Mouse (Mus musculus) layer of hippocampus, adult 6 months (tissue): ENCODE data around the gene Sult2b1. TPM values are rescaled to one million over a fixed set of nuclear protein-coding genes. Genes with fewer than 3 reads are reported as not detected.

Experiments used
- polyA plus RNA-seq: library from polyadenylated mRNA; unstranded; fragments of <200 nt; fragmentation: Nextera tagmentation; gene quantifications from 2 replicates; pipeline ENCODE4 v1.2.3, GENCODE M21; 2021

Sult2b1 gene
- polyA plus RNA-seq, 1 experiment from 2014 or later: 22.7 TPM

Other genes with a start within 250 kb of the Sult2b1 start
- 0.43 TPM in 1 of 2 replicates, not detected in the other for gene Hsd17b14, start 229.8 kb downstream of the Sult2b1 start, polyA plus RNA-seq
- gene Bcat2, start 214.5 kb downstream of the Sult2b1 start, polyA plus RNA-seq: 7.0 and 8.5 TPM in 2 replicates
- gene Fgf21, start 169.2 kb downstream of the Sult2b1 start, polyA plus RNA-seq: not detected in 2 replicates
- 0.08 TPM in 1 of 2 replicates, not detected in the other for gene Fut1, start 167.4 kb downstream of the Sult2b1 start, polyA plus RNA-seq
- gene Izumo1, start 162.9 kb downstream of the Sult2b1 start, polyA plus RNA-seq: 0.09 TPM in 1 of 2 replicates, not detected in the other
- gene Rasip1, start 157.2 kb downstream of the Sult2b1 start, polyA plus RNA-seq: 2.3 and 3.1 TPM in 2 replicates
- gene Mamstr, start 144.7 kb downstream of the Sult2b1 start, polyA plus RNA-seq: 1.1 and 1.2 TPM in 2 replicates
- gene Fut2, start 118.3 kb downstream of the Sult2b1 start, polyA plus RNA-seq: 0.10 and 0.16 TPM in 2 replicates
- gene Ntn5, start 100.6 kb downstream of the Sult2b1 start, polyA plus RNA-seq: 5.2 and 6.6 TPM in 2 replicates
- gene Sec1, start 90.3 kb downstream of the Sult2b1 start, polyA plus RNA-seq: 0.15 and 0.36 TPM in 2 replicates
- 39.6 and 49.9 TPM in 2 replicates for gene Car11, start 84.8 kb downstream of the Sult2b1 start, polyA plus RNA-seq
- 49.2 and 52.8 TPM in 2 replicates for gene Dbp, start 79.6 kb downstream of the Sult2b1 start, polyA plus RNA-seq
- 357 and 361 TPM in 2 replicates for gene Rpl18, start 69.2 kb downstream of the Sult2b1 start, polyA plus RNA-seq
- 5.5 and 6.1 TPM in 2 replicates for gene Sphk2, start 66.7 kb downstream of the Sult2b1 start, polyA plus RNA-seq
- gene Fam83e, start 63.5 kb downstream of the Sult2b1 start, polyA plus RNA-seq: 0.09 TPM in 1 of 2 replicates, not detected in the other
- gene Spaca4, start 58.9 kb downstream of the Sult2b1 start, polyA plus RNA-seq: not detected in 2 replicates
- gene Lmtk3, start 931 bp downstream of the Sult2b1 start, polyA plus RNA-seq: 6.9 and 9.4 TPM in 2 replicates
- gene Cyth2, start 29.9 kb upstream of the Sult2b1 start, polyA plus RNA-seq: 135 and 136 TPM in 2 replicates
- 1.5 and 2.2 TPM in 2 replicates for gene Kcnj14, start 40.1 kb upstream of the Sult2b1 start, polyA plus RNA-seq
- 23.8 and 25.5 TPM in 2 replicates for gene Grwd1, start 46.3 kb upstream of the Sult2b1 start, polyA plus RNA-seq
- 44.4 and 48.6 TPM in 2 replicates for gene Kdelr1, start 88.1 kb upstream of the Sult2b1 start, polyA plus RNA-seq
- 0.59 and 0.88 TPM in 2 replicates for gene Grin2d, start 93.7 kb upstream of the Sult2b1 start, polyA plus RNA-seq
- not detected in 2 replicates for gene Syngr4, start 112.0 kb upstream of the Sult2b1 start, polyA plus RNA-seq
- gene Tmem143, start 112.3 kb upstream of the Sult2b1 start, polyA plus RNA-seq: 2.6 and 3.3 TPM in 2 replicates
- gene Emp3, start 136.7 kb upstream of the Sult2b1 start, polyA plus RNA-seq: 6.8 and 8.2 TPM in 2 replicates
- gene Ccdc114, start 139.4 kb upstream of the Sult2b1 start, polyA plus RNA-seq: 1.2 and 2.6 TPM in 2 replicates
- gene Abcc6, start 245.6 kb upstream of the Sult2b1 start, polyA plus RNA-seq: 0.10 and 0.13 TPM in 2 replicates
- gene Nomo1, start 249.0 kb upstream of the Sult2b1 start, polyA plus RNA-seq: 21.3 and 22.8 TPM in 2 replicates